Comparison of ENCODE assay signal across 16 mouse cellular contexts in genomic region chr3:105049848-105050247, GRCm38 (mm10). TPM values are rescaled to one million over a fixed set of nuclear protein-coding genes. Genes with fewer than 3 reads are reported as not detected.
A peak's percentile ranks its signal among the peaks of the same experiment; 100 is the strongest.
DNase-seq lines count a peak whose midpoint lies in the region; ATAC-seq lines count a peak whose summit lies in the region.
"Had no signal": no experiment of that assay in that cellular context is flagged by ENCODE, and none has a peak within 500 bp of the region (broad histone marks: within the 10 kb centered on the region; RNA-seq: fewer than 3 reads in every experiment).

No protein-coding gene starts in this region.

- no peaks in the 10 kb centered on the region; the same call in 1 of the 2 replicates for H3K36me3 ChIP-seq in heart, embryonic 10.5 days
- 0 out of 2 replicates have a peak, but pooled peaks cover 3% of the 10 kb centered on the region for H3K36me3 ChIP-seq in hindbrain, embryonic 14.5 days (replicated peaks; ENCODE audit: control insufficient read depth, insufficient read depth)

- H3K27ac ChIP-seq in heart, embryonic 10.5 days: 0 out of 2 replicates have a peak overlapping the region, but pooled peaks have one; percentile 32
- peak overlapping the region; percentile 35 for H3K27ac ChIP-seq in brown adipose tissue, adult 24 weeks (replicated peaks; ENCODE audit: low read depth, low read length)
- H3K27ac ChIP-seq in hindbrain, embryonic 14.5 days: no peak overlapping the region
- H3K27ac ChIP-seq: liver, embryonic 14.5 days had no signal

- peak overlapping the region; percentile 25; the same call in 1 of the 2 replicates for H3K4me3 ChIP-seq in heart, embryonic 10.5 days
- H3K4me3 ChIP-seq in brown adipose tissue, adult 24 weeks (ENCODE audit: insufficient read depth, low read depth, low read length): no peak overlapping the region
- no peak overlapping the region for H3K4me3 ChIP-seq in hindbrain, embryonic 14.5 days (replicated peaks; ENCODE audit: low read length)

- H3K4me2 ChIP-seq in hindbrain, embryonic 14.5 days (replicated peaks): peak overlapping the region; percentile 33

- ATAC-seq in hindbrain, embryonic 14.5 days (ENCODE audit: low FRiP score): no peak

- H3K27me3 ChIP-seq in heart, embryonic 10.5 days (ENCODE audit: insufficient read depth, poor library complexity, severe bottlenecking): no peaks in the 10 kb centered on the region
- H3K27me3 ChIP-seq in hindbrain, embryonic 14.5 days (ENCODE audit: control insufficient read depth, insufficient read depth, low read length): no peaks in the 10 kb centered on the region

- DNase-seq in heart, embryonic 10.5 days (ENCODE audit: low spot score): no peak
- no peak for DNase-seq in heart, postnatal 25 days (ENCODE audit: low spot score)
- peak; percentile 42 for DNase-seq in layer of hippocampus, adult 9-11 months
- DNase-seq in layer of hippocampus, postnatal 36 days: no peak
- no peak for DNase-seq in hindbrain, embryonic 14.5 days (ENCODE audit: low spot score)
- DNase-seq in ovary, postnatal 10 days (ENCODE audit: low spot score): no peak
- DNase-seq in thymus, postnatal 36 days: no peak
- DNase-seq: kidney, postnatal 36 days; retina, postnatal 1 day; thymus, postnatal 4 days had no signal

- intact Hi-C loops in heart, postnatal 25 days (cut with DNase I): loop anchor here (2.0 kb wide), 1 partner anchor 13 kb away; no protein-coding TSS in a partner anchor

- H3K9me3 ChIP-seq in heart, embryonic 10.5 days: no peaks in the 10 kb centered on the region
- H3K9me3 ChIP-seq in hindbrain, embryonic 14.5 days (ENCODE audit: control insufficient read depth, low read length): no peaks in the 10 kb centered on the region

- peaks cover 74% of the 10 kb centered on the region for H3K4me1 ChIP-seq in heart, embryonic 10.5 days
- H3K4me1 ChIP-seq in brown adipose tissue, adult 24 weeks (ENCODE audit: control insufficient read depth, insufficient read depth, insufficient read length, low read length): peaks cover 28% of the 10 kb centered on the region
- H3K4me1 ChIP-seq in hindbrain, embryonic 14.5 days (replicated peaks; ENCODE audit: control insufficient read depth, insufficient read depth, low read length): peaks cover 52% of the 10 kb centered on the region

- 42% methylated on average over 6 of the region's 6 CpGs for WGBS in heart, embryonic 10.5 days
- WGBS in hindbrain, embryonic 14.5 days: 83% methylated on average over 6 of the region's 6 CpGs

- H3K9ac ChIP-seq in hindbrain, embryonic 14.5 days: no peak overlapping the region
- H3K9ac ChIP-seq: liver, embryonic 14.5 days had no signal

RNA-seq across cellular contexts. Expression of gene Cttnbp2nl, which starts 3.1 kb away (rescaled TPM):
- polyA plus RNA-seq in heart, embryonic 10.5 days (2016; fragmentation: Nextera tagmentation; extraction: Ambion mirVana): 35.9 and 37.4 TPM in 2 replicates
- 10 to 100 TPM; 18.9 to 20.1 TPM for total RNA-seq in heart, postnatal 25 days (2021)
- 10 to 100 TPM; 27.1 to 27.5 TPM for total RNA-seq in layer of hippocampus, postnatal 36 days (2021)
- 6.3 and 10.6 TPM in 2 replicates for polyA plus RNA-seq in brown adipose tissue, adult 24 weeks (2012; ENCODE audit: insufficient read depth, insufficient read length, missing spikeins)
- polyA plus RNA-seq in hindbrain, embryonic 14.5 days (2014; fragmentation: Nextera tagmentation; extraction: Ambion mirVana): 47.1 and 55.4 TPM in 2 replicates

RNA-seq across cellular contexts. Expression of gene 4930564D02Rik, which starts 16.8 kb away (rescaled TPM):
- polyA plus RNA-seq in heart, embryonic 10.5 days (2016; fragmentation: Nextera tagmentation; extraction: Ambion mirVana): not detected in 2 replicates
- not detected for total RNA-seq in heart, postnatal 25 days (2021)
- total RNA-seq in layer of hippocampus, postnatal 36 days (2021): not detected
- not detected in 2 replicates for polyA plus RNA-seq in brown adipose tissue, adult 24 weeks (2012; ENCODE audit: insufficient read depth, insufficient read length, missing spikeins)
- not detected in 2 replicates for polyA plus RNA-seq in hindbrain, embryonic 14.5 days (2014; fragmentation: Nextera tagmentation; extraction: Ambion mirVana)
- total RNA-seq: granulocyte monocyte progenitor cell, adult 5-6 weeks; left cerebral cortex, postnatal 14 days; monocyte, adult 5-6 weeks had no signal
- polyA plus RNA-seq: C2C12; liver, embryonic 14.5 days had no signal
